Mouse (Mus musculus) left cerebral cortex, postnatal 25 days (tissue): ENCODE measurements around the gene Zfp428. TPM values are rescaled to one million over a fixed set of nuclear protein-coding genes. Genes with fewer than 3 reads are reported as not detected.
"Not testable (repeated sequence)": the region's sequence is repeated elsewhere in the genome, so short reads cannot be mapped to it uniquely, and the experiment has no call there.

Experiments
- DNase-seq, 2 experiments: peaks; one replicate each; pipeline ENCODE4 v3.0.0; 2022; ENCODE audit warnings: low spot score in 2 of 2, mixed read lengths in 1 of 2
- intact Hi-C: fragments of 180-260 bp; cut with DNase I; formaldehyde crosslinking; loops from one replicate; pipeline ENCODE4 v1.15.1; 2025
- total RNA-seq, 2 experiments: library from RNA; stranded (reverse); gene quantifications; 2 replicates each; pipeline ENCODE4 v1.2.3; 2021

Zfp428 gene
- total RNA-seq, 2 experiments from 2014 or later = 45.7 to 52.6 TPM

DNA sequence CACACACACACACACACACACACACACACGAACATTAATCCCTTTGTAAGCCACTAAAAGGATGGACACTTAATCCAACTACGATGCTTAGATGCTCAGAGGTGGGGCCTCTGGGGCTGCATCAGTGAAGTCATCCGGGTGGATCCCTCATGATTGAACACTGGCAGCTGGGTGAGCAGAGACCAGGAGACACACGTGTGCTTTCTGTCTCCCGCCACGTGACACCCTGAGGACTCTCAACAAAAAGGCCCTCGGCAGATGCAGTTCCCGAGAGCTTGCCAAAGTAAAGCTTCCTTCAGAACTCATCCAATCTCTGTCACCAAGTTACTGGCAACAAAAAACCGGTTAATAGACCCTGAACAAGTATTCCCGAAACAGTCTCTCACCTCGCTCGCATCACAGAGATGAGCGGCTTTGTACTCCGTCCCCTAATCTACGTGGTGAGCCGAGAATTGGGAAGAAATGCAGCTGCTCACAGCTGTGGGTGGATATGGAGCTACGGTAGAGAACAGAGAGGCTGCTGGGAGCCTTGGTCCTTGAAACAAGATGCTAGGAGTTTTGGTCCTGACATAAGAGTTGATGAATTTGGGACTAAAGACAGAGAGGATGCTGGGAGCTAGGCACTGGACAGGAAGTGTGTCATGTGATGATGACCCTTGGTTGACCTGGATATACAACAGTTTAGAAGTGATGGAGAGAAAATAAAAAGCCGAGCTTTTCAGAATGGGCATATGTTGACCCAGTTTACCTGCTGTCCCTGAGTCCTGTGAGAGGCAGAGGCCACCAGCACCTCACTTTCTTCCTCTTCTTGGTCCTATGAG is 26.5 kb upstream of the Zfp428 start:
- intact Hi-C loops = no loop called here
- DNase-seq = peak in 1 of 2 experiments; percentile 64

DNA sequence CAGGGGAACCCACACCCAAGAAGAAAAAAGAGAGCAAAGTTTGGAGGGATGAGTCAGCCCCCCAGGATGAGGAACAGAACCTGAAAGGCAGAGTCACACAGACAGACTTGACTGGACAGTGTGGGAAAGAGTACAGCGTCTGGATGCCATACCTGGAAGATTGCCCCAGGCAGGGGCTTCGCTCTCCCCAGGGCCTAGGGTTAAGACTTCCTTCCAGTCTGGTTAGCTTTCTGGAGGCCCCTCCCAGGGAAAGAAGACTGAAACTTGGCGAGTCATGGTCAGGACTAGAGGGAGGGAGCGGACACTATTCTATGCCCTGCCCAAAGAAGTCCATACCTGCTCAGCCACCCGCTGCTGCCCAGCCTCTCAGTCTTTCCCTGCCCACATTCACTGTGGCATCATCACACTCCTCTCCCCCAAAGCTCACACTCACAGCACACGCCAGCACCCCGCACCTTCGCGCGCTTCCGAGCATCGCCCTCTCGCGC is 25.8 kb upstream of the Zfp428 start:
- DNase-seq = no peak
- intact Hi-C loops = loop anchor here (1.0 kb wide), 1 partner anchor 33 kb away; no protein-coding TSS in a partner anchor

DNA sequence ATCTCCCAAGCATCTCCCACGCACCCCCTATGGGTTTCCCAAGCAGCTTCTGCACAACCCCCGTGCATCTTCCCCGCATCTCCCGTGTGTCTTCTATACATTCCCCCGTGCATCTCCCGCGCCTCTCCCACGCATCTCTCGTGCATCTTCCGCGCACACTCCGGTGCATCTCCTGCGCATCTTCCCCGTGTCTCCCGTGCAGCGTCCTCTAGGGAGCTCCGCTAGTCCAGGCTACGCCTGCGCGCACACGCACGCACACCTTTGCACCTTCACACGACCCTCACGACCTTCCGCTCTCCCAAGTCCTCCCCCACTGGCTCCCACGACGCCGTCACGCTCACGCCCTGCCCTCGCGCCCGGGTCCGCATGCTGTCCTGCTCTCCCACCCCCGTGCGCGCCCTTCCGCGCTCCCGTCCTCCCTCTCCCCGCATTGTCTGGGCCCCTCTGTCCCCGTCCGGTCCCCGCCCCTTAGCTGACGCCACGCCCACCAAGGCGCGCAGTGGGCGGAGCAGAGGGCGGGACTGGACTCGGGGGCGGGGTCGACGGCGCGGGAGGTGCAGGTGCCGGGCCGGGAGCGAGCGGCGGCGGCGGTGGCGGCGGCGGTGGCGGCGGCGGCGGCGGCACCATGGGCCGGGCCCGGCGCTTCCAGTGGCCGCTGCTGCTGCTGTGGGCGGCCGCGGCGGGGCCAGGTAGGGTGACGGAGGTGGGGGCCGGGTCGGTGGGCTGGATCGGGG is 25.2 kb upstream of the Zfp428 start, which contains the start of gene Cadm4:
Gene Cadm4, plus strand, starts transcription at position 550 of the 734 bp plus-strand sequence.
- intact Hi-C loops = loop anchor here (1.0 to 2.0 kb wide), 2 partner anchors 25 to 33 kb away; partner anchors contain the start of gene Zfp428
- DNase-seq = peak; percentile 87 to 90

DNA sequence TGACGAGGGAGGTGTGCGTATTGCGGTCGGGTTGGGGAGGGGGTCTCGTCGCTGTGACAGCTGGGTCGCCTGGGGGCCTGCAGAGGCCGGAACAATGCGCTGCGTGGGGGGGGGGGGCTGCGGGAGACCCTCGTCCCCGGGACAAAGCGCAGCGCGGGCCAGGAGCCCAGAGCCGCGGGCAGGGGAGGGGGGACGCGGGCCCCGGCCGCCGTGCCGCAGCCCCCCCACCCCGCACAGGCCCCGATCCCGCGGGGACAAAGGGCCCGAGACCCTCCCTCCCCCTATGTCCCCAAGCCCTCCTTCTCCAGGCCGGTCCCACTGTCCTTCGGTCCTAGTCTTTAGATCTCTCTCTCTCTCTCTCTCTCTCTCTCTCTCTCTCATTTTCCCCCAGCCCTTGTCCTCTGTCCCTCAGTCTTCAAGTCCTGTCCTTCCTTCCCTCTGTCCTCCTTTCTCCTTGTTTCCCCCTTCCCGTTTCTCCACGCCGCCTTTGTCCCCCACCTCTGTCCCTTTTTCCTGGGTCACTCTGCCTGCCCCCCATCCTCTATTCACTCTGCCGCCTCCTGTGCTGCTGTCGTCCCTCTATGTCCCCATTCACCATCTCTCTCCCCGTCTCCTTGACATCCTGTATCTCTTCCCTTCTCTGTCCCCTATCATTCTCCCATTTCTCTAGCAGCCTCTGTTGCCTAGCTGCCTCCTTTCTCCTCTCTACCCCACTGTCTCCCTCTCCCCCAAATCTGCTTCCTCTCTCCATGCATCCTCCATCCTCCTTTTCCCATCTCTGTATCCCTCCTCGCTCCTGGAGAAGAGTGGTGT is 24.4 kb upstream of the Zfp428 start:
- intact Hi-C loops = loop anchor here (2.0 kb wide), 1 partner anchor 24 kb away; the partner anchor contains the start of gene Zfp428
- no peak for DNase-seq

DNA sequence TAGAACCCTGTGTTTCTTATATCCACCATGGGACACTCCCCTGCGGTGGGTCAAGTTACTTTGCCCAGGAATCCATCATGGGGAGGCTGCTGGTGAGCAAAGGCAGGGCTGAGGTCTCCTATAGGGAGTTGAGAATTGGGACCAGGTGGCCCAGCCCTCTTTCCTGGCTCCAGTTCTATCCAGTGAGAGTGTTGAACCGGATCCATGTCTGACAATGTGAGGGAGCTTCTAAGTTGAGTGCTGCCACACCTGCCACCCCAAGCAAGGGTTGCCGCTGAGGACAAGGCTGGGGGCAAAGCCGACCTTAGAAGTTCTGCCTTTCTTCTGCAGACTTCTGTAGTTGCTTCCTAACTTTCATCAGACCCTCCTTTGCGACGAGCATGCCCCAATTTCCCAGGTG is 23.5 kb upstream of the Zfp428 start:
- intact Hi-C loops = loop anchor here (2.0 kb wide), 1 partner anchor 24 kb away; the partner anchor contains the start of gene Zfp428
- not testable (repeated sequence) for DNase-seq

DNA sequence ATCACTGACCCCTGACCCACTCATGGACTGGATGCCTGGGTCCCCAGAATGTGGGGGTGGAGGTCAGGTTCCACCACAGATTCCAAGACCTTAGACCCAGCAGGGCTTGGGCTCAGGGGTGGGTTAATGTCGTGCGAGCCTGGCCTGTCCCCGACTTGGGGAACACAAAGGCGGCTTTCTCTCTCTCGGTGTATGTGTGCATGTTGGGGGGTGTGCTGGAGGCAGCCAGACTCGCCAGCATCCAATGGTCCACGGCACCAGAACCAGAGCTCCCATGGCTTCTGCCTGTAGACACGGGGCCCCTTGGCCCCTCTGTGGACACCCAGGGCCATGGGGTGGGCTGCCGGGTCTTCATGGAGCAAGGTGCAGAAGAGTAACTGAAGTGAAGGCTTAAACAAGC is 21.3 kb upstream of the Zfp428 start:
- intact Hi-C loops = no loop called here
- no peak for DNase-seq

DNA sequence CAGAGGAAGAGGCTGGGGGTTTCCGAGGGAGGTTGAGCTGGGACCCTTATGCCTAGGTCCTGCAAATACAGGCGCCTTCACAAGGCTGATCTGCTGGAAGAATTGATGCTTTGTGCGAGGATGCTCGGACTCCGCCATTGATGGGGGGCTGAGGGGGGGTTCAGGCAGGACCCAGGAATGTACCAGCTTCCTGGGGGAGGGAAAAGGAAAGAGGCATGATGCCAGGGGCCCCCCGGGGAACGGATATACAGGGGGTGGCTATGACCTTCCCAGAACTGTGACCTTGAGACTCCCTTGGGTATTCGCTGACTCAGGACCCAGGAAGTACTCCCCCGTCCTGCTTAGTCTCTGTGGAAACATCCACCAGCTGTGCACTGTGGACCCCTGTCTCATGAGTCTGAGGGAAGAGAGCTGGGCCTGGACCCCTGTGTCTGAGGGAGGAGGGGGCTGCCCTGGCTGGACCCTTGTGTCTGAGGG is 20.1 kb upstream of the Zfp428 start:
- intact Hi-C loops = no loop called here
- no peak for DNase-seq

DNA sequence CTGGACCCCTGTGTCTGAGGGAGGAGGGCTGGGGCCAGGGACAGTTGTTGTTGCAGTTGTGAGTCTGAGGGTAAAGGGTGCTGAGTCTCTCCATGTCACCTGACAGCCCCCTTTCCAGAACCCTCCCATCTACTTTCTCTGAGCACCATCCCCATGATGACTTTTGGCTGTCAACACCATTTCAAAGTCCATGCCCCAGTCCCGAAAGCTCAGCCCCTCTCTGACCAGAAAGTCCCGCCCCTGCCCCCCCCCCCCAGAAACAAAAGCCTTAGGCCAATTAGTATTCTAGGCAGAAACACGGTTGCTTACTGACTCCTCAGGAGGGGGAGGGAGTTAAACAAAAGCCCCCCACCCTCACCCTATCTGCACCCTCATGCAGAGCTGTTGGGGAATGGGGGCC is 19.4 kb upstream of the Zfp428 start:
- no peak for DNase-seq
- intact Hi-C loops = no loop called here

DNA sequence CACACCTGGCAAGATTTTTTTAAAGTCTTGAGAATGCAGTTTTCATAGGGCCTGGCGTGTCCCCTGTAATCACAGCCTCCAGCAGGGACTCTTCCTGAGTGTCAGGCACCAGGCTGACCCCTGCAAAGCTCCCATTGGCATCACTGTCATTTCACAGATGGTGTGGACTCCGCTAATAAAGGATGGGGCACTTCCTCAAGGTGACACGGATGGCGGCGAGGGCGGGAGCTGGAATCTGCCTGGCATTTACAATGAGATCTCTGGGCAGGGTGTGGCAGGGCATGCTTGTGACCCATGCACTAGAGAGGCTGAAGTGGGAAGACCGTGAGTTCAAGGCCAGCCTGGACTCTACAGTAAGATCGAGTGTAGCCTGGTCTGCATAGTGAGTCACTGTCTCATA is 18.5 kb upstream of the Zfp428 start:
- no peak for DNase-seq
- intact Hi-C loops = no loop called here

DNA sequence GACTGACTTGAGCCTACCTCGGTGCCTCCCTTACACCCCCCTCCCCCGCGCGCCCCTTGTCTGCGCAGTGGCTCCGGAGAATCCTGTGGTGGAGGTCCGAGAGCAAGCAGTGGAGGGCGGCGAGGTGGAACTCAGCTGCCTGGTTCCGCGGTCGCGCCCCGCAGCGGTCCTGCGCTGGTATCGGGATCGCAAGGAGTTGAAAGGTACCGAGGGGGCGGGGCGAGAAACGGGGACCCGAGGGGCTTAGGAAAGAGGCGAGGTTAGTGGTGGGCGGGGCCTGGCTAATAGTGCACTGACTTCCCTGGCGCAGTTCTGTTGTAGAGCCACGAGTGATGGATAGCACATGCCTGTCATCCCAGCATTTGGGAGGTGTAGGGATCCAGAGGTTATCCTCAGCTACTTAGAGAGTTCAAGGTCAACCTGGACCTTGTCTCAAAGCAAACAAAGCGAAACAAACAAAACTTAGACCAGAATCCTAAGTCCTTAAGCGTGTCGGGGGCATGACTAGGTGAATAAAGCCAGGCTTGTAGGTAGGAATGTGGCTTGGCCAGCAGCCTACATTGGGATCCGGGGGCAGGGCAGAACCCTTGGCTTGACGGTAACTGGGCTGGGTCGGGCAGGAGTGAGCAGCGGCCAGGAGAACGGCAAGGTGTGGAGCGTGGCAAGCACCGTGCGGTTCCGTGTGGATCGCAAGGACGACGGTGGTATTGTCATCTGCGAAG is 6.8 kb upstream of the Zfp428 start:
- DNase-seq = no peak
- intact Hi-C loops = no loop called here

DNA sequence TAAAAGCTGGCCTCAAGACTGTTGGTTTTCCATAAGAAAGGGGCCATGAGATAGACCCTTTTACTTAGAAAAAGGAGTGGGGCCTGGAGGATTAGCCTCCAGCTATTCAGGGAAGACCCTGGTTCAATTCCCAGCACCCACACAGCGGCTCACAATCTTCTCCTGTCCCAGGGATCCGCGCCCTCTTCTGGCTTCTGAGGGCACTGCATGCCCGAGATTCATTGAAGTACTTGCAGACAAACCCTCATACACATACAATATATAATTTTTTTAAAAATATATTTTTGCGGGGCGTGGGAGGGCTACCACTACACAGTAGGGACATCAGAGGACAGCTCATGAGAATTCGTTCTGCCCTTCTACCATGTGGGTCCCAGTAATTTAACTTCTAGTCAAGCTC is 5.9 kb upstream of the Zfp428 start:
- DNase-seq = peak in 1 of 2 experiments; percentile 53
- intact Hi-C loops = no loop called here

DNA sequence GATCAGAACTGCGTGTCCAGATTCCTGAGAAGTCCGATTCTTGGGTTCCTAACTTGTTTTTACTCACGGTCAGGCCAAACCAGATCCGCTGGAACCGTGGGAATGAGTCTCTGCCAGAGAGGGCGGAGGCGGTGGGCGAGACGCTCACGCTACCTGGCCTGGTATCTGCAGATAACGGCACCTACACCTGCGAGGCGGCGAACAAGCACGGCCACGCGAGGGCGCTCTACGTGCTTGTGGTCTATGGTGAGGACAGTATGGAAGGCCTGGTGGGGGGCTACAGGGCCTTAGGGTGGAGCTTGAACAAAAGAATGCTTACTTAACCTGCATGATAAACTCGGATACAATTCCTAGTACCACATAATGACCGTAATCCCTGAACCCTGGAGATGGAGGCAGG is 5.3 kb upstream of the Zfp428 start:
- intact Hi-C loops = no loop called here
- DNase-seq = no peak

DNA sequence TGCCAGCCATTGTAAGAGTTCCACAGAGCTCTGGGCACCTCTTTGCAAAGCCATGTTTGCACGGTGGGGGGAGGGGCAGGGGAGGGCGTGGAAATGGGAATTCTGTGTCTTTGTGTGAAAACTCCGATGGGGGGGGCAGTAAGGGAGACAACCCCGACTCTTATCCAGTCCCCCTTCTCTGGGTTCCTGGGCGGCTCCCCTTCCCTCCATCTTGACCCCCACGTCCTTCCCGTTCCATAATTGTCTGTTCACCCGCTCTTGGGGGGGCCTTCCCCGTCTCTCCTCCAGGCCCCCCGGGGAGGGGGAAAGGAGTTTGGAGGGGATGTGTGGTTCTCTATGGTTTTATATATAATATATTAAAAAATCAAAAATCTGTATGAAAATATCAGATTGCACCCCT is 2.8 kb upstream of the Zfp428 start:
- intact Hi-C loops = no loop called here

DNA sequence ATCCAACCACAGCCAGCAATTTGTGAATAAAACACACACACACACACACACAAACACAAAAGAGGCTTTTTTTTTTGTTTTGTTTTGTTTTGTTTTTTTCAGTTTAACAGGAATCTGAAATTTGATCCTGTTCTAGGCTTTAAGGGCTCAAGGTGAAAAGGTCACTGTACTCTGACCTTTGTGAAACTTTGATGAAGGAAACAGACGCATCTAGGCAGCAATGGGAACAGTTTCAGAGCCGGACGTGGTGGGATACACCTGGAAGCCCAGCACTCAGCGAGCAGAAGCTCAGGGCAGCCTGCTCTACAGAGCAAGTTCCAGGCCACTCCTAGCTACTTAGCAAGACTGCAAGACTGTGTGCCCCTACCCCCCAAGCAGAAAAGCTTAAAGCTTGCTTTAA is 1.9 kb upstream of the Zfp428 start:
- intact Hi-C loops = no loop called here
- no peak for DNase-seq

More for the DNA sequence above, 2.8 kb upstream of the Zfp428 start:
- DNase-seq = no peak

DNA sequence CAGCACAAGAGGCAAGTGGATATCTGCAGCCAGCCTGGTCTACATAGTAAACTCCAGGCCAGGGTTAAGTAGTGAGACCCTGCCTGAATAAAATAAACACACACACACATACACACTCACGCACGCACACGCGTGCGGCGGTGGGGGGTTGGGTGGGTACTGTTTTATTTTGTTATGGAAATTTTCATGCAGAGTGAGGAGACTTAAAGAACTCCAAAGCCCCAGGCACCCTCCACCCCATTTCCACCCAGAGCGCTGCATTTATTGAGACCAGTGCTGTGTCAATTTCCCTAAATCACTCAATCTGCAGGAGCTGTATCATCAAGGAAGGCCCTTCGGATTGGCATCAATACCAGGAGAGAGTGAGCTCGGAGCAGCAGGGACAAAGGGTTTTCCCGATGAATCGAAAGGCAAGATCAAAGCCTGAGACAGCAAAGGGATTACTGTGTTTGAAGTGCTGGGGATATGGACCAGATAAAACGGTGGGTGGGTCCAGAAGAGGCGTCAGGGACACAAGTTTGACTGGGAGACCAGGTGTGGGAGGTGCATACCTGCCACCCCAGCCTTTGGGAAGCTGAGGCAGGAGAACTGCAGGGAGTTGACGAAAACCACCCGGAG is 1.2 kb upstream of the Zfp428 start:
- intact Hi-C loops = loop anchor here (2.0 kb wide), 1 partner anchor 23 kb away; the partner anchor contains the start of gene Cadm4
- no peak for DNase-seq

DNA sequence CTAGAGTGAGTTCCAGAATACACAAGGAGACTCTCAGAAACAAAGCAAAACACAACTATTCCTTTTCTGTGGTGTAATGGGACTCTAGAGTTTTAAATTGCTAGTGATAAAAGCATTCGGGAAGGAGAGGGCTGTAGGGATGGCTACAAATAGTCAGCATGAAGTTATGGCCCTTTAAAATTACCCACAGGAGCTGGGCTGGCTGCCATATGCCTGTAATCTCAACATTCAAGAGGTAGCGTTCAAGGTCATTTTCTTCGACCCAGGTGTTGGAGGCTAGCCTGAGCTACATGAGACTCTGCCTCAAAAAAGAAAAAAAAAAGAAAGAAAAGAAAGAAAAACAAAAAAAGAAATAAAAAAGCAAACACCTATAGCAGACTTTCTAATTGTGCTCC is 744 bp upstream of the Zfp428 start:
- intact Hi-C loops = loop anchor here (2.0 kb wide), 1 partner anchor 23 kb away; the partner anchor contains the start of gene Cadm4
- no peak for DNase-seq

DNA sequence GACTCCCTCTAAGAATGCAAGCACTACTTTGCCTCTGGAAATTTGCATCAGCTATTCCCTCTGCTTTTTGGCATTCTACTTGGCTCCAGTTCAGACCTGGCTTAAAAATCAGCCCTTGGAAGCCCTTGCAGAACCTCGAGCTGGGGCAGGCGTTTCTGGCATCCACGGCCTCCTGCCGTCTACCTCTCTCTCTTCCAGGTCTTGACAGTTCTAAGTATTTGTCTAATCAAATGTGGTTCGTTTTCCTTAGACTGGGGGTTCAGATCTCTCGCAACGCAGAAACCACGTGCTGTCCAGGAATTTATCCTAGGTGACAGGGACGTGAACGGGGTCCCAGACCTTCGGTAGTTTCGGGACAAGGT is 349 bp upstream of the Zfp428 start:
- intact Hi-C loops = loop anchor here (2.0 kb wide), 1 partner anchor 24 kb away; the partner anchor contains the start of gene Cadm4
- peak; percentile 65 to 78 for DNase-seq

DNA sequence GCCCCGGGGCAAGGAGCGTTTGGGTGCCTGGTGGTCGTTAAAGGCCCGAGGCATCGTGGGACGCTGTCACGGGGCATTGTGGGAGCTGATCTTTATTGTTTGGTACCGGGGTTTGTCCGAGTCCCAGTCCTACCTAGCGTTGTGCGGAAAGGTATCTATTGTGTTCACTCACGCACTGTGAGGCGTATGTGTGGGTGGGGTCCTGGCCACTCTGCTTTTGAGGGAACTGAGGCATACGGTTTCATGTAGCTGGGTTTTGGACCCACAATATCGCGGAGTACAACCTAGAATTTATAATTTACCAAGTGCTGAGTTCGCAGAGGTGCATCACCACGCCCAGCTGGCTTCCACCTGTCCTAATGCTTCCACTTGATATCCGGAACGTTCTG is 914 bp downstream of the Zfp428 start:
- peak in 1 of 2 experiments; percentile 48 for DNase-seq
- intact Hi-C loops = loop anchor here (1.0 to 2.0 kb wide), 2 partner anchors 23 to 25 kb away; partner anchors contain the start of genes Cadm4 and Irgq
